Mouse (Mus musculus): ENCODE results near the gene Necab3.

Gene Necab3

GRCm38 (mm10) chr2:154539720-154540119 is 19.0 kb downstream of the Necab3 start:
- DNase-seq: peak; percentile 28 to 68

GRCm38 (mm10) chr2:154538710-154539109 is 20.0 kb downstream of the Necab3 start:
- no peak for DNase-seq

GRCm38 (mm10) chr2:154538310-154538709 is 20.4 kb downstream of the Necab3 start:
- DNase-seq: no peak

- DNase-seq: no peak
Measured at GRCm38 (mm10) chr2:154534704-154535270, 23.9 kb downstream of the Necab3 start.

- DNase-seq: no peak
Measured at GRCm38 (mm10) chr2:154532888-154533287, 25.8 kb downstream of the Necab3 start.

GRCm38 (mm10) chr2:154526531-154526930 is 32.2 kb downstream of the Necab3 start:
- no peak for DNase-seq

- no peak for DNase-seq
Measured at GRCm38 (mm10) chr2:154525285-154525684, 33.4 kb downstream of the Necab3 start.

- no peak for DNase-seq
Measured at GRCm38 (mm10) chr2:154522334-154522733, 36.4 kb downstream of the Necab3 start.

- no peak for DNase-seq
Measured at GRCm38 (mm10) chr2:154521449-154521848, 37.2 kb downstream of the Necab3 start.

GRCm38 (mm10) chr2:154517424-154517823 is 41.3 kb downstream of the Necab3 start:
- DNase-seq: no peak

GRCm38 (mm10) chr2:154516944-154517343 is 41.7 kb downstream of the Necab3 start:
- DNase-seq: no peak

GRCm38 (mm10) chr2:154510141-154510540 is 48.5 kb downstream of the Necab3 start:
- DNase-seq: no peak

- no peak for DNase-seq
Measured at GRCm38 (mm10) chr2:154508450-154508849, 50.2 kb downstream of the Necab3 start.

- DNase-seq: peak; percentile 37 to 53
Measured at GRCm38 (mm10) chr2:154507566-154508283, 51.0 kb downstream of the Necab3 start.

- DNase-seq: no peak
Measured at GRCm38 (mm10) chr2:154507076-154507475, 51.6 kb downstream of the Necab3 start.

- DNase-seq: no peak
Measured at GRCm38 (mm10) chr2:154500758-154501157, 57.9 kb downstream of the Necab3 start.

GRCm38 (mm10) chr2:154499717-154500247 is 58.9 kb downstream of the Necab3 start:
- DNase-seq: no peak

- DNase-seq: no peak
Measured at GRCm38 (mm10) chr2:154498571-154498970, 60.1 kb downstream of the Necab3 start.

- no peak for DNase-seq
Measured at GRCm38 (mm10) chr2:154495021-154495420, 63.7 kb downstream of the Necab3 start.

Data from kidney, postnatal 36 days (tissue).